Mouse (Mus musculus) C2C12 (cell line): ENCODE data around the gene Atmin.

Source experiments
- CTCF ChIP-seq: IDR thresholded peaks from one replicate; pipeline ENCODE4 v1.5.1; 2011; ENCODE audit not compliant: control insufficient read depth, insufficient read depth, insufficient read length
- MAX ChIP-seq: IDR thresholded peaks from one replicate; pipeline ENCODE4 v1.6.1; 2011; ENCODE audit warnings: mild to moderate bottlenecking, control low read depth
- MYOD1 ChIP-seq: IDR thresholded peaks from one replicate; pipeline ENCODE4 v1.6.1; 2011; ENCODE audit warnings: low read depth; ENCODE audit not compliant: control insufficient read depth, insufficient read length

GRCm38 (mm10) chr8:116994016-116994716, 51.0 kb downstream of the Atmin start:
- no peak for TF ChIP-seq CTCF
- no peak for TF ChIP-seq MYOD1
- TF ChIP-seq MAX, result no peak
